Mouse (Mus musculus) CD4-positive naive resting alpha-beta T cell, adult 57 days (primary cell): ENCODE results near the gene Sult3a2. TPM values are rescaled to one million over a fixed set of nuclear protein-coding genes. Genes with fewer than 3 reads are reported as not detected.

Experiments
- total RNA-seq: library from RNA; stranded (reverse); gene quantifications from one replicate; pipeline ENCODE4 v1.2.4, GENCODE M21; 2023

Gene Sult3a2
- not detected for total RNA-seq

DNA sequence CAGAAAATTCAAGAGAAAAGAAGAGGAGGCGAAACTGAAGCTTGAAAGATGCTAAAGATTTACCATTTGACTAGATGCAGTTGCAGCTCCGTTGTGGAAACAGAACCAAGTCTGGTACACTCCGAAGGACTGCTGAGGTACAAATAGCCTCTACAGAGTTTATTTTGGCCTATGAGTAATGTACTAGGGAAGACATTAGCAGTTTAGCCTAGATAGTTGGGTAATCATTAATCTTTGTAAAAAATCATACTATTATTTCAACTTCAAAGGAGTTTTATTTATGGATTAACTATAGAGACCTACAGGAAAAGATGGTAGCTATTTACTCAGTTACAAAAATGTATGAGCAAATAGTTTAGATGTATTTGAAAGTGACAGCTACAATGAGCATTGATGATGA is at the start of gene Sult3a2:
Gene Sult3a2, minus strand, starts transcription at position 101 of the 400 bp plus-strand sequence.

Other genes starting within 250 kb of the Sult3a2 start
- not detected for gene Clvs2, start 161.9 kb downstream of the Sult3a2 start, total RNA-seq
- gene Sult3a1, start 71.0 kb upstream of the Sult3a2 start, total RNA-seq, result not detected
- gene Rsph4a, start 118.4 kb upstream of the Sult3a2 start, total RNA-seq, result not detected
- 75.3 TPM for gene Zup1, start 164.6 kb upstream of the Sult3a2 start, total RNA-seq
- 54.4 TPM for gene Rwdd1, start 232.9 kb upstream of the Sult3a2 start, total RNA-seq